Mouse (Mus musculus): ENCODE measurements around the gene G0s2.
A peak's percentile ranks its signal among the peaks of the same experiment; 100 is the strongest.

Gene G0s2

GRCm38 (mm10) chr1:193272916-193273601 lies at the start of gene G0s2:
Gene G0s2, minus strand, starts transcription at chr1:193273217.
- DNase-seq, result peak; percentile 69

GRCm38 (mm10) chr1:193320398-193320797 lies 47.4 kb upstream of the G0s2 start:
- DNase-seq, result no peak

GRCm38 (mm10) chr1:193319721-193320120 lies 46.7 kb upstream of the G0s2 start:
- no peak for DNase-seq

- DNase-seq, result no peak
Measured at GRCm38 (mm10) chr1:193317159-193317559, 44.1 kb upstream of the G0s2 start.

- DNase-seq, result no peak
Measured at GRCm38 (mm10) chr1:193316358-193316750, 43.3 kb upstream of the G0s2 start.

- no peak for DNase-seq
Measured at GRCm38 (mm10) chr1:193315705-193316357, 42.8 kb upstream of the G0s2 start.

GRCm38 (mm10) chr1:193311596-193311995 lies 38.6 kb upstream of the G0s2 start:
- DNase-seq, result no peak

GRCm38 (mm10) chr1:193310519-193311085 lies 37.6 kb upstream of the G0s2 start:
- no peak for DNase-seq

- no peak for DNase-seq
Measured at GRCm38 (mm10) chr1:193309785-193310518, 36.9 kb upstream of the G0s2 start.

- no peak for DNase-seq
Measured at GRCm38 (mm10) chr1:193306832-193307231, 33.8 kb upstream of the G0s2 start.

- DNase-seq, result no peak
Measured at GRCm38 (mm10) chr1:193305386-193305785, 32.4 kb upstream of the G0s2 start.

GRCm38 (mm10) chr1:193303096-193303495 lies 30.1 kb upstream of the G0s2 start:
- no peak for DNase-seq

- DNase-seq, result no peak
Measured at GRCm38 (mm10) chr1:193302093-193302405, 29.0 kb upstream of the G0s2 start.

GRCm38 (mm10) chr1:193301216-193302092 lies 28.4 kb upstream of the G0s2 start:
- DNase-seq, result no peak

- no peak for DNase-seq
Measured at GRCm38 (mm10) chr1:193299995-193300394, 27.0 kb upstream of the G0s2 start.

GRCm38 (mm10) chr1:193298141-193298765 lies 25.2 kb upstream of the G0s2 start:
- no peak for DNase-seq

GRCm38 (mm10) chr1:193295920-193296319 lies 22.9 kb upstream of the G0s2 start:
- no peak for DNase-seq

- DNase-seq, result no peak
Measured at GRCm38 (mm10) chr1:193293926-193294325, 20.9 kb upstream of the G0s2 start.

GRCm38 (mm10) chr1:193293039-193293438 lies 20.0 kb upstream of the G0s2 start:
- no peak for DNase-seq

GRCm38 (mm10) chr1:193290686-193291085 lies 17.7 kb upstream of the G0s2 start:
- no peak for DNase-seq

GRCm38 (mm10) chr1:193289914-193290313 lies 16.9 kb upstream of the G0s2 start:
- no peak for DNase-seq

GRCm38 (mm10) chr1:193289076-193289475 lies 16.1 kb upstream of the G0s2 start:
- DNase-seq, result no peak
